ENCODE assay signal across 8 mouse cellular contexts in genomic region chr9:109892651-109893250, GRCm38 (mm10). TPM values are rescaled to one million over a fixed set of nuclear protein-coding genes. Genes with fewer than 3 reads are reported as not detected.
DNase-seq lines count a peak whose midpoint lies in the region; ATAC-seq and TF ChIP-seq lines count a peak whose summit lies in the region.

No protein-coding gene starts in this region.

- H3K27me3 ChIP-seq in forebrain, embryonic 10.5 days (ENCODE audit: poor library complexity, severe bottlenecking), result no peaks in the 10 kb centered on the region
- no peaks in the 10 kb centered on the region for H3K27me3 ChIP-seq in midbrain, embryonic 16.5 days (ENCODE audit: control insufficient read depth, insufficient read depth, low read depth, low read length)
- no peaks in the 10 kb centered on the region for H3K27me3 ChIP-seq in stomach, postnatal 0 days (ENCODE audit: control insufficient read depth, insufficient read depth, low read length)

- no peak for TF ChIP-seq EP300 in stomach, postnatal 0 days (optimal IDR thresholded peaks at IDR 0.05)

- H3K4me2 ChIP-seq in midbrain, embryonic 16.5 days (ENCODE audit: low read length), result no peak overlapping the region
- no peak overlapping the region for H3K4me2 ChIP-seq in stomach, postnatal 0 days (replicated peaks; ENCODE audit: low read depth)

- no peak overlapping the region for H3K4me3 ChIP-seq in forebrain, embryonic 10.5 days
- no peak overlapping the region for H3K4me3 ChIP-seq in midbrain, embryonic 16.5 days (ENCODE audit: low read depth, low read length)
- H3K4me3 ChIP-seq in stomach, postnatal 0 days (ENCODE audit: low read depth, low read length), result no peak overlapping the region

- H3K9ac ChIP-seq in midbrain, embryonic 16.5 days (ENCODE audit: low read depth, low read length), result no peak overlapping the region
- no peak overlapping the region for H3K9ac ChIP-seq in stomach, postnatal 0 days (ENCODE audit: low read length)

- H3K4me1 ChIP-seq in forebrain, embryonic 10.5 days, result peaks cover 11% of the 10 kb centered on the region
- no peaks in the 10 kb centered on the region for H3K4me1 ChIP-seq in midbrain, embryonic 16.5 days (ENCODE audit: control insufficient read depth, insufficient read depth, low read length)
- no peaks in the 10 kb centered on the region for H3K4me1 ChIP-seq in stomach, postnatal 0 days (replicated peaks; ENCODE audit: control insufficient read depth, insufficient read depth)

- TF ChIP-seq CTCF in stomach, postnatal 0 days (IDR thresholded peaks at IDR 0.05; ENCODE audit: low read depth), result peak; percentile 84

- intact Hi-C loops in left cerebral cortex, postnatal 10 days (cut with DNase I), result loop anchor here (5.0 kb wide), 3 partner anchors 40 to 180 kb away; partner anchors contain the start of gene Map4

- peaks cover 94% of the 10 kb centered on the region for H3K36me3 ChIP-seq in forebrain, embryonic 10.5 days (replicated peaks)
- peaks cover 22% of the 10 kb centered on the region for H3K36me3 ChIP-seq in midbrain, embryonic 16.5 days (ENCODE audit: control insufficient read depth, insufficient read depth, low read length)
- H3K36me3 ChIP-seq in stomach, postnatal 0 days (ENCODE audit: control insufficient read depth, insufficient read depth, low read length), result peaks cover 31% of the 10 kb centered on the region

- H3K27ac ChIP-seq in forebrain, embryonic 10.5 days, result no peak overlapping the region
- no peak overlapping the region for H3K27ac ChIP-seq in midbrain, embryonic 16.5 days (ENCODE audit: low read length)
- H3K27ac ChIP-seq in stomach, postnatal 0 days (replicated peaks), result no peak overlapping the region

- 74% methylated on average over 5 of the region's 5 CpGs for WGBS in forebrain, embryonic 10.5 days
- 66% methylated on average over 5 of the region's 5 CpGs for WGBS in midbrain, embryonic 16.5 days
- 64% methylated on average over 5 of the region's 5 CpGs for WGBS in stomach, postnatal 0 days

- peak; percentile 71 for DNase-seq in ovary, postnatal 14 days (ENCODE audit: low spot score)
- DNase-seq in ovary, postnatal 10 days (ENCODE audit: low spot score), result no peak
- DNase-seq in c-Kit-positive CD71-negative TER-119-negative erythroid progenitor cells, embryonic 14.5 days (ENCODE audit: low read depth), result peak; percentile 69
- peak; percentile 67 for DNase-seq in forebrain, embryonic 10.5 days (ENCODE audit: extremely low spot score, low spot score)
- DNase-seq in left cerebral cortex, postnatal 10 days (ENCODE audit: extremely low spot score in 1 of 2, low spot score in 2 of 2), result peak; percentile 61 to 85
- peak; percentile 86 for DNase-seq in stomach, postnatal 0 days (ENCODE audit: low spot score)

- ATAC-seq in hematopoietic stem cell, adult 5-6 weeks (replicated peaks in 1 of 2; ENCODE audit: insufficient read depth in 1 of 2, low FRiP score in 2 of 2, low TSS enrichment in 1 of 2, low read depth in 1 of 2, poor library complexity in 2 of 2, severe bottlenecking in 2 of 2), result peak; percentile 51 to 62; a peak in 3 of 4 replicates
- peak; percentile 29; the same call in 1 of the 2 replicates for ATAC-seq in midbrain, embryonic 16.5 days
- peak; percentile 21; the same call in 1 of the 2 replicates for ATAC-seq in stomach, postnatal 0 days (ENCODE audit: low FRiP score, low TSS enrichment)

- no peaks in the 10 kb centered on the region for H3K9me3 ChIP-seq in forebrain, embryonic 10.5 days
- H3K9me3 ChIP-seq in midbrain, embryonic 16.5 days (replicated peaks; ENCODE audit: control insufficient read depth, low read length, poor library complexity, severe bottlenecking), result no peaks in the 10 kb centered on the region
- H3K9me3 ChIP-seq in stomach, postnatal 0 days (ENCODE audit: control insufficient read depth, low read length), result no peaks in the 10 kb centered on the region

RNA-seq across cellular contexts. Expression of gene Cdc25a, which starts 17.4 kb away (rescaled TPM):
- polyA plus RNA-seq in forebrain, embryonic 10.5 days (2016; fragmentation: Nextera tagmentation; extraction: Ambion mirVana), result 42.2 and 45.5 TPM in 2 replicates
- 37.5 and 42.5 TPM in 2 replicates for total RNA-seq in hematopoietic stem cell, adult 5-6 weeks (2017)
- 1 to 10 TPM; 5.6 to 6.6 TPM for total RNA-seq in left cerebral cortex, postnatal 10 days (2021)
- polyA plus RNA-seq in midbrain, embryonic 16.5 days (2015; fragmentation: Nextera tagmentation; extraction: Ambion mirVana), result 9.9 and 12.3 TPM in 2 replicates
- polyA plus RNA-seq in stomach, postnatal 0 days (2015; fragmentation: Nextera tagmentation; extraction: Ambion mirVana), result 17.8 and 18.4 TPM in 2 replicates

RNA-seq across cellular contexts. Expression of gene Map4, which starts 38.5 kb away (rescaled TPM):
- polyA plus RNA-seq in forebrain, embryonic 10.5 days (2016; fragmentation: Nextera tagmentation; extraction: Ambion mirVana), result 49.6 and 52.2 TPM in 2 replicates
- 21.2 and 35.4 TPM in 2 replicates for total RNA-seq in hematopoietic stem cell, adult 5-6 weeks (2017)
- 100 to 1,000 TPM; 453 to 481 TPM for total RNA-seq in left cerebral cortex, postnatal 10 days (2021)
- polyA plus RNA-seq in midbrain, embryonic 16.5 days (2015; fragmentation: Nextera tagmentation; extraction: Ambion mirVana), result 211 and 213 TPM in 2 replicates
- 25.4 and 28.1 TPM in 2 replicates for polyA plus RNA-seq in stomach, postnatal 0 days (2015; fragmentation: Nextera tagmentation; extraction: Ambion mirVana)

RNA-seq across cellular contexts. Expression of gene Camp, which starts 43.3 kb away (rescaled TPM):
- polyA plus RNA-seq in forebrain, embryonic 10.5 days (2016; fragmentation: Nextera tagmentation; extraction: Ambion mirVana), result not detected in 2 replicates
- 230 and 773 TPM in 2 replicates for total RNA-seq in hematopoietic stem cell, adult 5-6 weeks (2017)
- total RNA-seq in left cerebral cortex, postnatal 10 days (2021), result not detected
- polyA plus RNA-seq in midbrain, embryonic 16.5 days (2015; fragmentation: Nextera tagmentation; extraction: Ambion mirVana), result 0.29 and 0.68 TPM in 2 replicates
- 1.5 and 2.2 TPM in 2 replicates for polyA plus RNA-seq in stomach, postnatal 0 days (2015; fragmentation: Nextera tagmentation; extraction: Ambion mirVana)
